Mouse (Mus musculus): ENCODE measurements around the gene Pum2. TPM values are rescaled to one million over a fixed set of nuclear protein-coding genes. Genes with fewer than 3 reads are reported as not detected.

Gene Pum2
- total and polyA plus RNA-seq, 3 experiments: 62.9 to 140 (median 87.8) TPM

- H3K27me3 ChIP-seq (ENCODE audit: control insufficient read depth in 1 of 2, insufficient read depth in 2 of 2, low read length in 2 of 2): no peaks in the 10 kb centered on the region
- H3K27ac ChIP-seq (ENCODE audit: control insufficient read depth, low read depth, low read length): no peak overlapping the region
- no peak overlapping the region for H3K4me3 ChIP-seq (ENCODE audit: control insufficient read depth in 1 of 2, insufficient read depth in 1 of 2, low read depth in 2 of 2, low read length in 2 of 2)
- no peak overlapping the region for H3K9ac ChIP-seq (ENCODE audit: control insufficient read depth, low read depth, low read length, poor library complexity, severe bottlenecking)
- no peaks in the 10 kb centered on the region for H3K9me3 ChIP-seq (replicated peaks; ENCODE audit: insufficient read depth, low read length)
- TF ChIP-seq JUND (IDR thresholded peaks at IDR 0.05; ENCODE audit: low read depth, low read length): 0 out of 2 replicates have a peak, but pooled peaks have one; percentile 30
- TF ChIP-seq ZC3H11A (IDR thresholded peaks at IDR 0.05; ENCODE audit: low read depth, low read length): no peak
- TF ChIP-seq MXI1 (IDR thresholded peaks at IDR 0.05; ENCODE audit: low read depth, low read length): no peak
- peak; percentile 4 to 45; a peak in 2 of 4 replicates for TF ChIP-seq EP300 (IDR thresholded peaks at IDR 0.05; ENCODE audit: low read depth in 1 of 2, low read length in 2 of 2)
- no peak for TF ChIP-seq USF2 (IDR thresholded peaks at IDR 0.05; ENCODE audit: borderline replicate concordance in 1 of 2, insufficient read depth in 1 of 2, low read depth in 1 of 2, low read length in 2 of 2)
- TF ChIP-seq MYB (IDR thresholded peaks at IDR 0.05; ENCODE audit: low read depth, low read length): no peak
- no peak for TF ChIP-seq TBP (IDR thresholded peaks at IDR 0.05; ENCODE audit: low read depth, low read length)
- TF ChIP-seq ZNF384 (IDR thresholded peaks at IDR 0.05; ENCODE audit: low read depth, low read length): no peak
- no peak for TF ChIP-seq NELFE (IDR thresholded peaks at IDR 0.05; ENCODE audit: low read depth, low read length)
- no peak for TF ChIP-seq SIN3A (IDR thresholded peaks at IDR 0.05; ENCODE audit: low read length)
- no peak for TF ChIP-seq BHLHE40 (IDR thresholded peaks at IDR 0.05; ENCODE audit: borderline replicate concordance, low read depth, low read length)
- no peak for TF ChIP-seq SMC3 (IDR thresholded peaks at IDR 0.05; ENCODE audit: low read depth, low read length)
- TF ChIP-seq MEF2A (IDR thresholded peaks at IDR 0.05; ENCODE audit: extremely low read depth, insufficient replicate concordance, low read depth, low read length, poor library complexity, severe bottlenecking): no peak
- peak; percentile 59 for TF ChIP-seq GATA1 (IDR thresholded peaks at IDR 0.05; ENCODE audit: low read depth, low read length)
- TF ChIP-seq ELF1 (IDR thresholded peaks at IDR 0.05; ENCODE audit: low read depth, low read length): no peak
- no peak for TF ChIP-seq MAX (IDR thresholded peaks at IDR 0.05; ENCODE audit: low read length)
- no peak for TF ChIP-seq ETS1 (IDR thresholded peaks at IDR 0.05; ENCODE audit: low read depth, low read length)
- no peak for TF ChIP-seq KAT2A (conservative IDR thresholded peaks at IDR 0.05; ENCODE audit: low read depth, low read length)
- TF ChIP-seq NRF1 (IDR thresholded peaks at IDR 0.05; ENCODE audit: insufficient read depth, low read depth, low read length, poor library complexity, severe bottlenecking): no peak
- peak; percentile 55 for DNase-seq (ENCODE audit: low read depth, low spot score)
- peaks cover 31 to 61% of the 10 kb centered on the region in 2 experiments for H3K36me3 ChIP-seq (ENCODE audit: control insufficient read depth in 1 of 2, insufficient read depth in 2 of 2, low read length in 2 of 2)
- H3K4me1 ChIP-seq (ENCODE audit: control insufficient read depth in 1 of 2, insufficient read depth in 2 of 2, low read length in 2 of 2): peaks cover 6 to 16% of the 10 kb centered on the region in 2 experiments; a peak in 3 of 4 replicates
- H3K79me2 ChIP-seq (ENCODE audit: control insufficient read depth, insufficient read depth, low read length, poor library complexity): peaks cover 9% of the 10 kb centered on the region
Measured at GRCm38 (mm10) chr12:8703988-8704387, 30.1 kb downstream of the Pum2 start.

- DNase-seq (ENCODE audit: low read depth, low spot score): no peak
- H3K36me3 ChIP-seq (ENCODE audit: control insufficient read depth in 1 of 2, insufficient read depth in 2 of 2, low read length in 2 of 2): peaks cover 7 to 72% of the 10 kb centered on the region in 2 experiments
Measured at GRCm38 (mm10) chr12:8708876-8709275, 34.9 kb downstream of the Pum2 start.

More at GRCm38 (mm10) chr12:8708876-8709275, 34.9 kb downstream of the Pum2 start:
- H3K4me3 ChIP-seq (ENCODE audit: control insufficient read depth in 1 of 2, insufficient read depth in 1 of 2, low read depth in 2 of 2, low read length in 2 of 2): no peak overlapping the region
- H3K9me3 ChIP-seq (replicated peaks; ENCODE audit: insufficient read depth, low read length): no peaks in the 10 kb centered on the region
- peaks cover 0 to 4% of the 10 kb centered on the region in 2 experiments; a peak in 2 of 4 replicates for H3K4me1 ChIP-seq (ENCODE audit: control insufficient read depth in 1 of 2, insufficient read depth in 2 of 2, low read length in 2 of 2)
- H3K79me2 ChIP-seq (ENCODE audit: control insufficient read depth, insufficient read depth, low read length, poor library complexity): peaks cover 1% of the 10 kb centered on the region; the same call in 1 of the 2 replicates
- no peak overlapping the region for H3K9ac ChIP-seq (ENCODE audit: control insufficient read depth, low read depth, low read length, poor library complexity, severe bottlenecking)
- no peak for TF ChIP-seq ZKSCAN1 (IDR thresholded peaks at IDR 0.05; ENCODE audit: low read depth, low read length)
- no peak for TF ChIP-seq KAT2A (conservative IDR thresholded peaks at IDR 0.05; ENCODE audit: low read depth, low read length)
- TF ChIP-seq ZNF384 (IDR thresholded peaks at IDR 0.05; ENCODE audit: low read depth, low read length): no peak
- no peak for TF ChIP-seq ELF1 (IDR thresholded peaks at IDR 0.05; ENCODE audit: low read depth, low read length)
- no peak for TF ChIP-seq TCF12 (IDR thresholded peaks at IDR 0.05; ENCODE audit: low read depth, low read length)
- TF ChIP-seq MAZ (IDR thresholded peaks at IDR 0.05; ENCODE audit: low read depth, low read length): no peak
- TF ChIP-seq NELFE (IDR thresholded peaks at IDR 0.05; ENCODE audit: low read depth, low read length): no peak
- no peak for TF ChIP-seq MAX (IDR thresholded peaks at IDR 0.05; ENCODE audit: low read length)
- no peak for TF ChIP-seq MYB (IDR thresholded peaks at IDR 0.05; ENCODE audit: low read depth, low read length)
- no peak for TF ChIP-seq BHLHE40 (IDR thresholded peaks at IDR 0.05; ENCODE audit: borderline replicate concordance, low read depth, low read length)
- no peak for TF ChIP-seq TAL1 (IDR thresholded peaks at IDR 0.05; ENCODE audit: low read length)
- TF ChIP-seq ETS1 (IDR thresholded peaks at IDR 0.05; ENCODE audit: low read depth, low read length): no peak
- no peak for TF ChIP-seq HCFC1 (IDR thresholded peaks at IDR 0.05; ENCODE audit: low read depth, low read length)
- no peak for TF ChIP-seq POLR2AphosphoS2 (IDR thresholded peaks at IDR 0.05; ENCODE audit: low read length)
- TF ChIP-seq GATA1 (IDR thresholded peaks at IDR 0.05; ENCODE audit: low read depth, low read length): no peak
- no peak for TF ChIP-seq UBTF (IDR thresholded peaks at IDR 0.05; ENCODE audit: borderline replicate concordance, insufficient read depth, low read depth, low read length)
- no peak for TF ChIP-seq CTCF (IDR thresholded peaks at IDR 0.05 in 2 of 3, conservative IDR thresholded peaks at IDR 0.05 in 1 of 3; ENCODE audit: control insufficient read depth in 1 of 3, insufficient read depth in 1 of 3, low read depth in 2 of 3, low read length in 3 of 3, poor library complexity in 1 of 3, severe bottlenecking in 1 of 3)
- TF ChIP-seq EP300 (IDR thresholded peaks at IDR 0.05; ENCODE audit: low read depth in 1 of 2, low read length in 2 of 2): no peak
- no peak for TF ChIP-seq USF2 (IDR thresholded peaks at IDR 0.05; ENCODE audit: borderline replicate concordance in 1 of 2, insufficient read depth in 1 of 2, low read depth in 1 of 2, low read length in 2 of 2)
- no peak for TF ChIP-seq USF1 (IDR thresholded peaks at IDR 0.05; ENCODE audit: low read depth, low read length)
- no peak overlapping the region for H3K27ac ChIP-seq (ENCODE audit: control insufficient read depth, low read depth, low read length)
- no peaks in the 10 kb centered on the region for H3K27me3 ChIP-seq (ENCODE audit: control insufficient read depth in 1 of 2, insufficient read depth in 2 of 2, low read length in 2 of 2)

Data from MEL (cell line).